Mouse (Mus musculus) kidney, embryonic 14.5 days (tissue): ENCODE data around the gene Pex16. TPM values are rescaled to one million over a fixed set of nuclear protein-coding genes. Genes with fewer than 3 reads are reported as not detected.

Experiments
- ATAC-seq: fragments of 200-750 bp; cut with Nextera tagmentation; 2 replicates; pipeline ENCODE4 v1.8.0; 2017; ENCODE audit warnings: moderate number of reproducible peaks, mild to moderate bottlenecking, moderate TSS enrichment, moderate library complexity; ENCODE audit not compliant: low FRiP score, low TSS enrichment
- H3K27ac ChIP-seq: fragments of 300-500 bp; sonication (generic); 2 replicates; pipeline ENCODE4 v1.5.1; 2014; ENCODE audit warnings: low read depth, mild to moderate bottlenecking, low read length, moderate library complexity, mixed read lengths
- H3K27me3 ChIP-seq: fragments of 300-500 bp; sonication (generic); 2 replicates; pipeline ENCODE4 v1.6.1; 2014; ENCODE audit warnings: mild to moderate bottlenecking, low read length; ENCODE audit not compliant: control insufficient read depth, insufficient read depth
- H3K36me3 ChIP-seq: fragments of 300-500 bp; sonication (generic); 2 replicates; pipeline ENCODE4 v1.6.1; 2014; ENCODE audit warnings: low read length, mixed read lengths; ENCODE audit not compliant: control insufficient read depth, insufficient read depth
- H3K4me1 ChIP-seq: fragments of 300-500 bp; sonication (generic); 2 replicates; pipeline ENCODE4 v1.6.1; 2014; ENCODE audit warnings: low read length, mixed read lengths; ENCODE audit not compliant: control insufficient read depth, insufficient read depth
- H3K4me2 ChIP-seq: fragments of 300-500 bp; sonication (generic); replicated peaks from 2 replicates; pipeline ENCODE4 v1.6.1; 2014; ENCODE audit warnings: low read depth, mild to moderate bottlenecking, low read length
- H3K4me3 ChIP-seq: fragments of 300-500 bp; sonication (generic); 2 replicates; pipeline ENCODE4 v1.5.1; 2014; ENCODE audit warnings: mild to moderate bottlenecking, low read length
- H3K9ac ChIP-seq: fragments of 300-500 bp; sonication (generic); 2 replicates; pipeline ENCODE4 v1.6.1; 2014; ENCODE audit warnings: low read depth, mild to moderate bottlenecking, low read length, moderate library complexity
- H3K9me3 ChIP-seq: fragments of 300-500 bp; sonication (generic); 2 replicates; pipeline ENCODE4 v1.6.1; 2016; ENCODE audit warnings: low read length; ENCODE audit not compliant: control insufficient read depth
- WGBS: fragments of 180-500 bp; shearing (Covaris S2); extraction: QIAGEN DNeasy Blood & Tissue Kit; methylation state at CpG from one replicate; pipeline ENCODE4 v1.1.7; 2014; 5-methylcytosine and 5-hydroxymethylcytosine counted together
- polyA plus RNA-seq: library from polyadenylated mRNA; unstranded; fragments of >200 nt; fragmentation: Nextera tagmentation; extraction: Ambion mirVana; gene quantifications from 2 replicates; pipeline ENCODE4 v1.2.1, GENCODE M21; 2014

Gene Pex16
- polyA plus RNA-seq, 1 experiment from 2014 or later, result 22.7 TPM

- Histone ChIP-seq H3K27ac (peak overlapping the region; percentile 94), H3K27me3 (peaks cover 12% of the 10 kb centered on the region; the same call in 1 of the 2 replicates), H3K4me2 (no peak overlapping the region), H3K4me3 (no peak overlapping the region), H3K36me3 (peaks cover 5% of the 10 kb centered on the region), H3K4me1 (peaks cover 41% of the 10 kb centered on the region), H3K9me3 (no peaks in the 10 kb centered on the region), H3K9ac (no peak overlapping the region; the same call in 1 of the 2 replicates)
- 31% methylated on average over 9 of the region's 9 CpGs for WGBS
- no peak for ATAC-seq
Observed at GRCm38 (mm10) chr2:92372767-92373436, 1.6 kb upstream of the Pex16 start.

- Histone ChIP-seq H3K9me3 (no peaks in the 10 kb centered on the region), H3K27me3 (peaks cover 12% of the 10 kb centered on the region; the same call in 1 of the 2 replicates), H3K9ac (no peak overlapping the region), H3K4me1 (peaks cover 41% of the 10 kb centered on the region), H3K27ac (peak overlapping the region; percentile 94), H3K4me3 (no peak overlapping the region), H3K36me3 (peaks cover 11% of the 10 kb centered on the region), H3K4me2 (no peak overlapping the region)
- ATAC-seq, result no peak
- WGBS, result 66% methylated on average over 11 of the region's 11 CpGs
Observed at GRCm38 (mm10) chr2:92373437-92373813, 1.1 kb upstream of the Pex16 start.

GRCm38 (mm10) chr2:92375099-92375623 is 685 bp downstream of the Pex16 start:
- peak overlapping the region; percentile 74 for H3K9ac ChIP-seq
- peak overlapping the region; percentile 78 for H3K4me3 ChIP-seq
- H3K4me2 ChIP-seq, result peak overlapping the region; percentile 95
- no peaks in the 10 kb centered on the region for H3K9me3 ChIP-seq
- H3K4me1 ChIP-seq, result peaks cover 29% of the 10 kb centered on the region; the same call in 1 of the 2 replicates
- peak; percentile 90 for ATAC-seq
- peaks cover 7% of the 10 kb centered on the region; the same call in 1 of the 2 replicates for H3K27me3 ChIP-seq
- under 1% methylated on average over 29 of the region's 29 CpGs for WGBS
- peak overlapping the region; percentile 95 for H3K27ac ChIP-seq
- peaks cover 27% of the 10 kb centered on the region for H3K36me3 ChIP-seq

- peak overlapping the region; percentile 78 for H3K4me3 ChIP-seq
- H3K4me1 ChIP-seq, result peaks cover 25% of the 10 kb centered on the region; the same call in 1 of the 2 replicates
- H3K27ac ChIP-seq, result 0 out of 2 replicates have a peak overlapping the region, but pooled peaks have one; percentile 95
- H3K4me2 ChIP-seq, result peak overlapping the region; percentile 95
- H3K36me3 ChIP-seq, result peaks cover 27% of the 10 kb centered on the region
- H3K9me3 ChIP-seq, result no peaks in the 10 kb centered on the region
- peak overlapping the region; percentile 74 for H3K9ac ChIP-seq
- WGBS, result 15% methylated on average over 10 of the region's 10 CpGs
- no peak; the same call in 1 of the 2 replicates for ATAC-seq
- peaks cover 5% of the 10 kb centered on the region; the same call in 1 of the 2 replicates for H3K27me3 ChIP-seq
Observed at GRCm38 (mm10) chr2:92375788-92376187, 1.3 kb downstream of the Pex16 start.

- Histone ChIP-seq H3K9me3 (no peaks in the 10 kb centered on the region), H3K27ac (no peak overlapping the region), H3K27me3 (0 out of 2 replicates have a peak, but pooled peaks cover under 1% of the 10 kb centered on the region), H3K9ac (peak overlapping the region; percentile 74; the same call in 1 of the 2 replicates), H3K36me3 (peaks cover 29% of the 10 kb centered on the region), H3K4me2 (peak overlapping the region; percentile 95; the same call in 1 of the 2 replicates), H3K4me1 (peaks cover 21% of the 10 kb centered on the region; the same call in 1 of the 2 replicates), H3K4me3 (peak overlapping the region; percentile 78; the same call in 1 of the 2 replicates)
- WGBS, result 88% methylated on average over 6 of the region's 6 CpGs
- no peak for ATAC-seq
Observed at GRCm38 (mm10) chr2:92376300-92376699, 1.8 kb downstream of the Pex16 start.

GRCm38 (mm10) chr2:92377320-92377719 is 2.8 kb downstream of the Pex16 start:
- H3K36me3 ChIP-seq, result peaks cover 39% of the 10 kb centered on the region
- no peaks in the 10 kb centered on the region for H3K9me3 ChIP-seq
- WGBS, result 92% methylated on average over 7 of the region's 7 CpGs
- no peak overlapping the region for H3K9ac ChIP-seq
- ATAC-seq, result no peak
- no peak overlapping the region for H3K4me3 ChIP-seq
- no peak overlapping the region for H3K4me2 ChIP-seq
- peaks cover 14% of the 10 kb centered on the region; the same call in 1 of the 2 replicates for H3K4me1 ChIP-seq
- no peaks in the 10 kb centered on the region for H3K27me3 ChIP-seq
- H3K27ac ChIP-seq, result no peak overlapping the region

GRCm38 (mm10) chr2:92379783-92380494 is 5.5 kb downstream of the Pex16 start:
- ATAC-seq, result no peak
- H3K27ac ChIP-seq, result no peak overlapping the region
- WGBS, result 73% methylated on average over 17 of the region's 17 CpGs
- no peak overlapping the region for H3K4me3 ChIP-seq
- H3K4me2 ChIP-seq, result no peak overlapping the region
- H3K36me3 ChIP-seq, result peaks cover 64% of the 10 kb centered on the region
- H3K4me1 ChIP-seq, result 0 out of 2 replicates have a peak, but pooled peaks cover 5% of the 10 kb centered on the region
- H3K9ac ChIP-seq, result no peak overlapping the region
- H3K27me3 ChIP-seq, result no peaks in the 10 kb centered on the region
- H3K9me3 ChIP-seq, result no peaks in the 10 kb centered on the region

GRCm38 (mm10) chr2:92380495-92381050 is 6.1 kb downstream of the Pex16 start:
- H3K4me1 ChIP-seq, result 0 out of 2 replicates have a peak, but pooled peaks cover 5% of the 10 kb centered on the region
- H3K4me2 ChIP-seq, result no peak overlapping the region
- WGBS, result 62% methylated on average over 6 of the region's 6 CpGs
- peaks cover 70% of the 10 kb centered on the region for H3K36me3 ChIP-seq
- H3K4me3 ChIP-seq, result no peak overlapping the region
- no peaks in the 10 kb centered on the region for H3K9me3 ChIP-seq
- H3K9ac ChIP-seq, result no peak overlapping the region
- no peak overlapping the region for H3K27ac ChIP-seq
- H3K27me3 ChIP-seq, result no peaks in the 10 kb centered on the region
- no peak for ATAC-seq
